Mouse (Mus musculus): ENCODE results near the gene Gm11168.
"Not testable (repeated sequence)": the region's sequence is repeated elsewhere in the genome, so short reads cannot be mapped to it uniquely, and the experiment has no call there.

Gene Gm11168

GRCm38 (mm10) chr9:3002794-3003396 lies at the start of gene Gm11168:
Gene Gm11168 (plus strand): TSS chr9:3003346.
- DNase-seq, result not testable (repeated sequence)

GRCm38 (mm10) chr9:3000445-3000972 lies 2.6 kb upstream of the Gm11168 start, which contains the start of gene Gm10722:
Gene Gm10722 (plus strand): TSS chr9:3000922.
- peak in 1 of 2 experiments; percentile 3 for DNase-seq

- DNase-seq, result not testable (repeated sequence)
Measured at GRCm38 (mm10) chr9:3001006-3001405, 2.1 kb upstream of the Gm11168 start.

GRCm38 (mm10) chr9:3001948-3002659 lies 1.0 kb upstream of the Gm11168 start:
- DNase-seq, result peak; percentile 39 to 74

GRCm38 (mm10) chr9:3006179-3006578 lies 3.0 kb downstream of the Gm11168 start:
- DNase-seq, result not testable (repeated sequence)

GRCm38 (mm10) chr9:3006636-3007035 lies 3.5 kb downstream of the Gm11168 start:
- DNase-seq, result peak; percentile 24 to 72

GRCm38 (mm10) chr9:3007272-3007671 lies 4.1 kb downstream of the Gm11168 start:
- not testable (repeated sequence) for DNase-seq

GRCm38 (mm10) chr9:3009331-3009730 lies 6.2 kb downstream of the Gm11168 start:
- DNase-seq, result not testable (repeated sequence)

GRCm38 (mm10) chr9:3012054-3012621 lies 9.0 kb downstream of the Gm11168 start:
- DNase-seq, result not testable (repeated sequence)

- not testable (repeated sequence) for DNase-seq
Measured at GRCm38 (mm10) chr9:3012733-3013279, 9.7 kb downstream of the Gm11168 start, which contains the start of gene Gm10721. Gene Gm10721 (plus strand): TSS chr9:3013140.

GRCm38 (mm10) chr9:3015354-3015753 lies 12.2 kb downstream of the Gm11168 start, which contains the start of gene Gm10720:
Gene Gm10720 (plus strand): TSS chr9:3015654.
- not testable (repeated sequence) for DNase-seq

- not testable (repeated sequence) for DNase-seq
Measured at GRCm38 (mm10) chr9:3015896-3016295, 12.8 kb downstream of the Gm11168 start.

GRCm38 (mm10) chr9:3017108-3017507 lies 14.0 kb downstream of the Gm11168 start, which contains the start of gene Gm10719:
Gene Gm10719 (plus strand): TSS chr9:3017408.
- not testable (repeated sequence) for DNase-seq

GRCm38 (mm10) chr9:3018944-3019343 lies 15.8 kb downstream of the Gm11168 start:
- DNase-seq, result peak; percentile 62 to 84

GRCm38 (mm10) chr9:3019835-3020727 lies 16.9 kb downstream of the Gm11168 start:
- DNase-seq, result peak; percentile 22 to 24

- peak in 1 of 2 experiments; percentile 29 for DNase-seq
Measured at GRCm38 (mm10) chr9:3022316-3023008, 19.3 kb downstream of the Gm11168 start.

GRCm38 (mm10) chr9:3023312-3023984 lies 20.3 kb downstream of the Gm11168 start, which contains the start of gene Gm10718:
Gene Gm10718 (plus strand): TSS chr9:3023547.
- not testable (repeated sequence) for DNase-seq

GRCm38 (mm10) chr9:3023985-3024648 lies 21.0 kb downstream of the Gm11168 start:
- peak; percentile 39 to 62 for DNase-seq

- peak in 1 of 2 experiments; percentile 11 for DNase-seq
Measured at GRCm38 (mm10) chr9:3024912-3025467, 21.8 kb downstream of the Gm11168 start, which contains the start of gene Gm10717. Gene Gm10717 (plus strand): TSS chr9:3025417.

Data from spleen, adult 18-20 months (tissue).